Mouse (Mus musculus): ENCODE data around the gene Mapk8ip2.

Gene Mapk8ip2

GRCm38 (mm10) chr15:89480584-89480983 is 26.9 kb downstream of the Mapk8ip2 start:
- DNase-seq (ENCODE audit: low read depth, low spot score), result no peak

DNA sequence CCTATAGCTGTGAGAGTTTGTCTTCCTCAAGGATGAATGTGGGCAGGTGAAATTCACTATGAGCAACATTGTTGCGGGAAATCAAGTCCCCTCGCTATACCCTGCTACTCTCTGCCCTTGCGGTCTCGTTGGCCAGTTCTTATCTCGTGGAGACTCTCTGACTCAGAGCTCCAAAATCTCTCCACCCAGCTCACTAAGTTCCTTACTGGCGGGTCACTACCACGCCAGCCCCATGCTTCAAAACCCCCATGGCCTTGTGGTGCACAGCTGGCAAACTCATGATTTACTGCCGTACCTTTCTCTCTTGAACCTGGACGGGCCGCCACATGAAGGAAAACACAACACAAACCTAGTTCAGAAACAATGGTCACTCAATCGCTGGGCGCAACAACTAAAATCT is 34.5 kb downstream of the Mapk8ip2 start:
- no peak for DNase-seq (ENCODE audit: low read depth, low spot score)

GRCm38 (mm10) chr15:89488611-89489117 is 35.0 kb downstream of the Mapk8ip2 start:
- no peak for DNase-seq (ENCODE audit: low read depth, low spot score)

- DNase-seq (ENCODE audit: low read depth, low spot score), result no peak
These were observed 41.3 kb downstream of the Mapk8ip2 start for GRCm38 (mm10) chr15:89494970-89495369.

- no peak for DNase-seq (ENCODE audit: low read depth, low spot score)
These were observed 42.4 kb downstream of the Mapk8ip2 start for GRCm38 (mm10) chr15:89496131-89496530.

DNA sequence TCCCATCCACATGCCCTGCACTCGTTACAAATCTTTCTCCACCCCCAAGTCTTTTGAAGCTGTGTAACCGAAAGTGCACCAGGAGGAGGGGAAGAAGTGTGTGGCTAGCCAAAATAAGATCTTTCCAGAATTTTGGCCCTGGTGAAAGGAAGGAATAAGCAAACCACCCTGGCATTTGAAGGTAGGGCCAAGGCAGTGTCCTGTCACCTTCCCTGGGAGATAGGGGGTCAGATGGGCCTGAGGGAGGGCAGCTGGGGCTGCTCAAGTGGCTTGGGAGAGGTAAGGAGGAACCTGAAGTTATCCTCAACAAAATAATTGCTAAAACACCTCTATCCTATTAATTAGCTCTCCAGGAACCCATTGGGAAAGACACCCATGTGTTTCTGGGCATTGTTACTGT is 43.1 kb downstream of the Mapk8ip2 start:
- no peak for DNase-seq (ENCODE audit: low read depth, low spot score)

- no peak for DNase-seq (ENCODE audit: low read depth, low spot score)
These were observed 43.8 kb downstream of the Mapk8ip2 start for GRCm38 (mm10) chr15:89497391-89498048.

GRCm38 (mm10) chr15:89498049-89498960 is 44.6 kb downstream of the Mapk8ip2 start:
- DNase-seq (ENCODE audit: low read depth, low spot score), result no peak

DNA sequence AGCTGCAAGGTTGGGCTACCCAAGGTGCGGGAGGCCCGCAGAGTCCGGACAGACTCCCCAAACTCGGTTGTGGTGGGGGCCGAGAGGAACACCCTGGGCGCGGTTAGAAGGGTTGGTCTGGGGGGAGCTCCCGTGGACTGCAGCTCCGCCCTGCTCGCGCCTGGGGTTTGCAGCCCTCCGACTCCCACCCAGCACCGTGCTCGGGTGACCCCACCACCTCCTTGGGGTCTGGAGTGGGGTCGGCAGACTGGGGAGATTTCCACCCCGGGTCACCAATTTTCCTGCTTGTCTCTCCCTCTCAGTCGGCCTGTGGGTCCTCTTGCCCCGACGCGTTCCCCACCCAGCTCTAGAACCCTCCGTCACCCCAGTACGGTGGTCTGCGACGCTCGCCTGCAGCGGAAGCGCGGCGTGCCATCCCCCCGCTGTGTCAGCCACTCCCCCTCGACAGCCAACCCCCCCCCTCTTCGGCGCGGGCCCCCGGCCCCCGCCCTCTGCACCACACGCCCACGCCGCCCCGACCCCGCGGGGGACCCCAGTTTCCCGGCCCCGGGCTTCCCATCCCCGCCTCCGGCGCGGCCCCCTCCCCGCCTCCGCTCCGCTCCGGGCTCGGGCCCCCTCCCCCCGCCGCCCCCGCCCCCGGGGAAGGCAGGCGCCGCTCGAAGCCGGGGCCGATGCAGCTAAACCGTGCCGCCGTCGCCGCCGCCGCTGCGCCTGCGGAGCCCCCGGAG is 45.4 kb downstream of the Mapk8ip2 start, which contains the start of gene Shank3:
Shank3 (plus strand) TSS at position 663 of the 728 bp plus-strand sequence.
- DNase-seq (ENCODE audit: low read depth, low spot score), result no peak

DNA sequence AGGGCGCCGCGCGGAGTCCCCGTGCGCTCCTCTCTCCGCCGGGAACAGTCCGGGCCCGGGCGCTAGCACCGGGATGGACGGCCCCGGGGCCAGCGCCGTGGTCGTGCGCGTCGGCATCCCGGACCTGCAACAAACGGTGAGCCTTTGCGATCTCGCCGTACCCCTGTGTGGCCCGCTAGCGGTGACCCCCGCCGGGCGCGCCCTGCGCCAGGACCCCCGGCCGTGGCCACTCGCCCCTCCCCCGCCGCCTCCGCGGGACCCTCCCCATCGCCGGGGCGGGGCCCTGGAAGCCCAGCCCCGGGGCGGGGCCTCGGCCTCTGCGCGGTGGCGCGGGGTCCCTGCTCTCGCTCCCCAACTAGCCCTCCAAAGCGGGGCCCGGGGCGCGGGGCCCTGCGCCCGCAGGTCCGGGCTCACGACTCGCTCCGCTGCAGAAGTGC is 46.1 kb downstream of the Mapk8ip2 start:
- no peak for DNase-seq (ENCODE audit: low read depth, low spot score)

GRCm38 (mm10) chr15:89500221-89500791 is 46.6 kb downstream of the Mapk8ip2 start:
- no peak for DNase-seq (ENCODE audit: low read depth, low spot score)

- DNase-seq (ENCODE audit: low read depth, low spot score), result no peak
These were observed 47.6 kb downstream of the Mapk8ip2 start for GRCm38 (mm10) chr15:89501321-89501720.

GRCm38 (mm10) chr15:89504838-89505237 is 51.1 kb downstream of the Mapk8ip2 start:
- DNase-seq (ENCODE audit: low read depth, low spot score), result no peak

DNA sequence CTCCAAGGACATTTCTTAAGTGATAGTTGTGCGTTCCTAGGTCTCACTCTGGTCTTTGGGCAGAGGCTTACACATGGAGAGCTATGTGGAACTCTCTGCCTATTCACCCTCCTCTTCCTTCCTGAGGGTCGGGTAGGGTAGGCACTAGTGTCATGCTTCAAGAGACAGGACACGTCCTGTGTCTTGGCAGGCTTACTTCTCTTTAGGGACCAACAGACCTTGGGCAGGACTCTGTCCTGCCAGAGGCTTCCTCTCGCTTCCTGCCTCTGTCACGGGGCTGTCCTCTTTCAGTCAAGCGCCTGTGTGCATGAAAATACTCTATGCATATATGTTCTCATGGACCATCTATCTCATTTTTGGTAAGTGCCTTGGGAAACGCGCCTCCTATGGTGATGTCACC is 54.0 kb downstream of the Mapk8ip2 start:
- no peak for DNase-seq (ENCODE audit: low read depth, low spot score)

- no peak for DNase-seq (ENCODE audit: low read depth, low spot score)
These were observed 59.0 kb downstream of the Mapk8ip2 start for GRCm38 (mm10) chr15:89512679-89513078.
